In the genomic region with DNA sequence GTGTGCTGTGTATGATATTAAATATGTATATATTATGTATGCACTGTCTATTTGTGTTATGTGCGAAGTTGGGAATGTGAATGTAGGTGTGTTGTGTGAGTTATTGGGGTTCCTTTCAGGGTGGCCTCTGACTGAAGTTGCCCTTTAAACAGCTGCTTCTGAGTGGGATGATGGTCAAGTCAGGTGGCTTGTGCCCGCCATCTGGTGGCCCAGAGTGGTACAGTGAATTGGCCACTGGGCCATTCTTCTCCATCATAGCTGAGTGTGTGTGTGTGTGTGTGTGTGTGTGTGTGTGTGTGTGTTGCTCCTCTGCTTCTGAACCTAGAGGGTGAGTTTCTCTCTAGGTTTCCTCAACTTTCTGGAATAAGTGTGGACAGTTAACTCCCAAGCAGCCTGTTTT, we compare ENCODE assay signal across 8 mouse cellular contexts.
DNase-seq lines count a peak whose midpoint lies in the region; ATAC-seq lines count a peak whose summit lies in the region.

No protein-coding gene starts in this region.

- H3K27me3 ChIP-seq in heart, embryonic 11.5 days (ENCODE audit: control insufficient read depth, insufficient read depth, low read length): no peaks in the 10 kb centered on the region
- no peaks in the 10 kb centered on the region for H3K27me3 ChIP-seq in hindbrain, embryonic 16.5 days (replicated peaks; ENCODE audit: control insufficient read depth, insufficient read depth, low read length)
- H3K27me3 ChIP-seq in midbrain, embryonic 10.5 days (ENCODE audit: low read depth, poor library complexity, severe bottlenecking): peaks cover 18% of the 10 kb centered on the region

- H3K9ac ChIP-seq in heart, embryonic 11.5 days (ENCODE audit: low read depth, low read length): no peak overlapping the region
- H3K9ac ChIP-seq in hindbrain, embryonic 16.5 days (ENCODE audit: low read depth, low read length): no peak overlapping the region

- H3K36me3 ChIP-seq in heart, embryonic 11.5 days (ENCODE audit: control insufficient read depth, insufficient read depth, low read length): no peaks in the 10 kb centered on the region
- H3K36me3 ChIP-seq in hindbrain, embryonic 16.5 days (ENCODE audit: control insufficient read depth, insufficient read depth, low read length): no peaks in the 10 kb centered on the region
- H3K36me3 ChIP-seq in midbrain, embryonic 10.5 days: no peaks in the 10 kb centered on the region

- H3K4me3 ChIP-seq in heart, embryonic 11.5 days (ENCODE audit: low read depth, low read length): no peak overlapping the region
- no peak overlapping the region for H3K4me3 ChIP-seq in hindbrain, embryonic 16.5 days (ENCODE audit: low read length)
- no peak overlapping the region for H3K4me3 ChIP-seq in midbrain, embryonic 10.5 days

- H3K4me1 ChIP-seq in heart, embryonic 11.5 days (ENCODE audit: control insufficient read depth, insufficient read depth, low read length): peaks cover 33% of the 10 kb centered on the region
- H3K4me1 ChIP-seq in hindbrain, embryonic 16.5 days (ENCODE audit: control insufficient read depth, insufficient read depth, low read depth, low read length): peaks cover 3% of the 10 kb centered on the region; the same call in 1 of the 2 replicates
- H3K4me1 ChIP-seq in midbrain, embryonic 10.5 days: peaks cover 32% of the 10 kb centered on the region

- WGBS in heart, embryonic 11.5 days (ENCODE audit: insufficient replicate concordance): 3% methylated on average over 2 of the region's 2 CpGs
- WGBS in hindbrain, embryonic 16.5 days: 18% methylated on average over 2 of the region's 2 CpGs
- WGBS in midbrain, embryonic 10.5 days: 18% methylated on average over 2 of the region's 2 CpGs

- no peak overlapping the region for H3K27ac ChIP-seq in heart, embryonic 11.5 days (ENCODE audit: low read depth, low read length)
- H3K27ac ChIP-seq in hindbrain, embryonic 16.5 days (ENCODE audit: low read depth, low read length): no peak overlapping the region
- no peak overlapping the region for H3K27ac ChIP-seq in midbrain, embryonic 10.5 days (replicated peaks)

- no peak overlapping the region for H3K4me2 ChIP-seq in heart, embryonic 11.5 days
- H3K4me2 ChIP-seq in hindbrain, embryonic 16.5 days (ENCODE audit: low read length): no peak overlapping the region

- no peaks in the 10 kb centered on the region for H3K9me3 ChIP-seq in heart, embryonic 11.5 days (replicated peaks; ENCODE audit: control insufficient read depth, low read length)
- no peaks in the 10 kb centered on the region for H3K9me3 ChIP-seq in hindbrain, embryonic 16.5 days (ENCODE audit: control insufficient read depth, low read length)
- H3K9me3 ChIP-seq in midbrain, embryonic 10.5 days (replicated peaks): no peaks in the 10 kb centered on the region

- intact Hi-C loops in left cerebral cortex, postnatal 10 days (cut with DNase I): loop anchor here (1.0 kb wide), 1 partner anchor 114 kb away; no protein-coding TSS in a partner anchor

- ATAC-seq in heart, embryonic 11.5 days (replicated peaks; ENCODE audit: insufficient number of reproducible peaks, low FRiP score, low TSS enrichment): no peak
- peak; percentile 55; the same call in 1 of the 2 replicates for ATAC-seq in hindbrain, embryonic 16.5 days

- peak; percentile 96 for DNase-seq in heart, adult 11 months
- peak; percentile 6 for DNase-seq in cerebellum, adult 9-11 months
- DNase-seq in frontal cortex, postnatal 25 days (ENCODE audit: low spot score in 2 of 2): peak; percentile 62 to 64
- DNase-seq in left cerebral cortex, postnatal 10 days (ENCODE audit: extremely low spot score in 1 of 2, low spot score in 2 of 2): peak; percentile 36 to 78
- DNase-seq in midbrain, embryonic 10.5 days (ENCODE audit: low spot score): peak; percentile 70
- DNase-seq in skeletal muscle tissue, adult 2 months (ENCODE audit: low read depth, low spot score): peak; percentile 36

Comparison
In these comparisons a context has a peak if more than half of its experiments do, and no peak if none do; other contexts are left out.
1. DNase-seq: peak in every context shown above with its lines; median percentile 96 in heart, adult 11 months; 70 in midbrain, embryonic 10.5 days; 63 in frontal cortex, postnatal 25 days; 57 in left cerebral cortex, postnatal 10 days; 36 in skeletal muscle tissue, adult 2 months; 6 in cerebellum, adult 9-11 months.